Mouse (Mus musculus) gonadal fat pad, adult 2 months (tissue): Measurements from ENCODE around the gene Asb2. TPM values are rescaled to one million over a fixed set of nuclear protein-coding genes. Genes with fewer than 3 reads are reported as not detected.

ENCODE experiments used
- polyA plus RNA-seq: library from polyadenylated mRNA; depleted of rRNA; stranded (reverse); fragments of >200 nt; gene quantifications from 2 replicates; pipeline ENCODE4 v1.2.3, GENCODE M21; 2012; rRNA removed

The Asb2 gene
- polyA plus RNA-seq, 1 experiment: 15.0 TPM

Other genes with a start within 250 kb of the Asb2 start
- gene Prima1, start 113.9 kb downstream of the Asb2 start, polyA plus RNA-seq: 0.57 and 0.71 TPM in 2 replicates
- 0.14 TPM in 2 replicates for gene Fam181a, start 45.0 kb downstream of the Asb2 start, polyA plus RNA-seq
- 3.8 and 4.5 TPM in 2 replicates for gene Otub2, start 32.7 kb upstream of the Asb2 start, polyA plus RNA-seq
- 0.80 and 1.2 TPM in 2 replicates for gene 9330161L09Rik, start 51.8 kb upstream of the Asb2 start, polyA plus RNA-seq
- 46.4 and 50.1 TPM in 2 replicates for gene Ddx24, start 69.8 kb upstream of the Asb2 start, polyA plus RNA-seq
- 378 and 701 TPM in 2 replicates for gene Ifi27, start 78.2 kb upstream of the Asb2 start, polyA plus RNA-seq
- gene Ifi27l2a, start 87.7 kb upstream of the Asb2 start, polyA plus RNA-seq: 892 and 1,846 TPM in 2 replicates
- 0.09 TPM in 1 of 2 replicates, not detected in the other for gene Ifi27l2b, start 101.2 kb upstream of the Asb2 start, polyA plus RNA-seq
- gene Ppp4r4, start 176.3 kb upstream of the Asb2 start, polyA plus RNA-seq: 1.4 and 1.6 TPM in 2 replicates